Comparison of ENCODE assay signal across 7 mouse cellular contexts in genomic region chr2:30416649-30416965, GRCm38 (mm10). TPM values are rescaled to one million over a fixed set of nuclear protein-coding genes. Genes with fewer than 3 reads are reported as not detected.
DNase-seq lines count a peak whose midpoint lies in the region; ATAC-seq lines count a peak whose summit lies in the region.

No protein-coding gene starts in this region.

- no peak for ATAC-seq in neural tube, embryonic 11.5 days (ENCODE audit: insufficient read depth, low FRiP score, low TSS enrichment)
- ATAC-seq in limb, embryonic 13.5 days (ENCODE audit: low FRiP score, low read depth), result no peak
- no peak for ATAC-seq in stomach, embryonic 15.5 days (ENCODE audit: insufficient read depth, low FRiP score, low read depth)

- H3K4me1 ChIP-seq in neural tube, embryonic 11.5 days (ENCODE audit: control insufficient read depth, insufficient read depth, low read length), result peaks cover 17% of the 10 kb centered on the region
- H3K4me1 ChIP-seq in forebrain, embryonic 10.5 days, result peaks cover 55% of the 10 kb centered on the region
- H3K4me1 ChIP-seq in limb, embryonic 13.5 days, result peaks cover 55% of the 10 kb centered on the region
- peaks cover 23% of the 10 kb centered on the region for H3K4me1 ChIP-seq in stomach, embryonic 15.5 days

- peak overlapping the region; percentile 80 for H3K4me3 ChIP-seq in neural tube, embryonic 11.5 days (ENCODE audit: low read depth, low read length)
- H3K4me3 ChIP-seq in forebrain, embryonic 10.5 days, result peak overlapping the region; percentile 89
- peak overlapping the region; percentile 87 for H3K4me3 ChIP-seq in limb, embryonic 13.5 days
- H3K4me3 ChIP-seq in stomach, embryonic 15.5 days (replicated peaks), result peak overlapping the region; percentile 96

- H3K36me3 ChIP-seq in neural tube, embryonic 11.5 days (ENCODE audit: control insufficient read depth, insufficient read depth, low read length), result no peaks in the 10 kb centered on the region
- peaks cover 13% of the 10 kb centered on the region for H3K36me3 ChIP-seq in forebrain, embryonic 10.5 days (replicated peaks)
- H3K36me3 ChIP-seq in limb, embryonic 13.5 days, result peaks cover 6% of the 10 kb centered on the region
- H3K36me3 ChIP-seq in stomach, embryonic 15.5 days, result no peaks in the 10 kb centered on the region

- peak overlapping the region; percentile 93 for H3K4me2 ChIP-seq in neural tube, embryonic 11.5 days (ENCODE audit: low read depth)
- H3K4me2 ChIP-seq in limb, embryonic 13.5 days (replicated peaks), result peak overlapping the region; percentile 83
- peak overlapping the region; percentile 89 for H3K4me2 ChIP-seq in stomach, embryonic 15.5 days

- H3K9me3 ChIP-seq in neural tube, embryonic 11.5 days (ENCODE audit: control insufficient read depth, low read length), result no peaks in the 10 kb centered on the region
- no peaks in the 10 kb centered on the region for H3K9me3 ChIP-seq in forebrain, embryonic 10.5 days
- H3K9me3 ChIP-seq in limb, embryonic 13.5 days, result no peaks in the 10 kb centered on the region
- H3K9me3 ChIP-seq in stomach, embryonic 15.5 days, result no peaks in the 10 kb centered on the region

- no peak for DNase-seq in neural tube, embryonic 11.5 days (ENCODE audit: low spot score)
- DNase-seq in neural tube, embryonic 10.5 days (ENCODE audit: extremely low spot score, low spot score), result no peak
- DNase-seq in forebrain, embryonic 10.5 days (ENCODE audit: extremely low spot score, low spot score), result no peak
- DNase-seq in left cerebral cortex, postnatal 25 days (ENCODE audit: low spot score in 2 of 2), result no peak
- DNase-seq in left cerebral cortex, adult 18-20 months (ENCODE audit: low spot score in 2 of 2), result no peak

- peak overlapping the region; percentile 94 for H3K9ac ChIP-seq in neural tube, embryonic 11.5 days (ENCODE audit: low read length)
- H3K9ac ChIP-seq in limb, embryonic 13.5 days, result peak overlapping the region; percentile 97
- peak overlapping the region; percentile 76 for H3K9ac ChIP-seq in stomach, embryonic 15.5 days

- intact Hi-C loops in left cerebral cortex, postnatal 25 days (cut with DNase I), result no loop called here

- no peaks in the 10 kb centered on the region for H3K27me3 ChIP-seq in neural tube, embryonic 11.5 days (ENCODE audit: control insufficient read depth, insufficient read depth, low read length)
- H3K27me3 ChIP-seq in forebrain, embryonic 10.5 days (ENCODE audit: poor library complexity, severe bottlenecking), result peaks cover 23% of the 10 kb centered on the region
- H3K27me3 ChIP-seq in limb, embryonic 13.5 days, result no peaks in the 10 kb centered on the region
- H3K27me3 ChIP-seq in stomach, embryonic 15.5 days (replicated peaks), result no peaks in the 10 kb centered on the region

- WGBS in neural tube, embryonic 11.5 days, result 2% methylated on average over 5 of the region's 7 CpGs
- WGBS in forebrain, embryonic 10.5 days, result under 1% methylated on average over 7 of the region's 7 CpGs
- 1% methylated on average over 7 of the region's 7 CpGs for WGBS in limb, embryonic 13.5 days
- WGBS in stomach, embryonic 15.5 days, result 0% methylated on average over 7 of the region's 7 CpGs

- H3K27ac ChIP-seq in neural tube, embryonic 11.5 days (ENCODE audit: low read depth, low read length), result peak overlapping the region; percentile 97
- H3K27ac ChIP-seq in forebrain, embryonic 10.5 days, result peak overlapping the region; percentile 99
- peak overlapping the region; percentile 98 for H3K27ac ChIP-seq in limb, embryonic 13.5 days
- peak overlapping the region; percentile 98 for H3K27ac ChIP-seq in stomach, embryonic 15.5 days

RNA-seq across cellular contexts. Expression of gene Ptpa, which starts 0.8 kb away (rescaled TPM):
- polyA plus RNA-seq in neural tube, embryonic 11.5 days (2014; fragmentation: Nextera tagmentation; extraction: Ambion mirVana), result 63.2 and 64.2 TPM in 2 replicates
- 149 and 165 TPM in 2 replicates for polyA plus RNA-seq in forebrain, embryonic 10.5 days (2016; fragmentation: Nextera tagmentation; extraction: Ambion mirVana)
- polyA plus RNA-seq in limb, embryonic 13.5 days (2015; fragmentation: Nextera tagmentation; extraction: Ambion mirVana), result 144 and 150 TPM in 2 replicates
- 128 and 137 TPM in 2 replicates for polyA plus RNA-seq in stomach, embryonic 15.5 days (2015; fragmentation: Nextera tagmentation; extraction: Ambion mirVana)
- total RNA-seq in left cerebral cortex, postnatal 25 days (2021), result 100 to 1,000 TPM; 172 to 174 TPM
- total RNA-seq in left cerebral cortex, adult 18-20 months (2021), result 100 to 1,000 TPM; 182 to 189 TPM

RNA-seq across cellular contexts. Expression of gene Crat, which starts 1.0 kb away (rescaled TPM):
- 27.4 and 29.1 TPM in 2 replicates for polyA plus RNA-seq in neural tube, embryonic 11.5 days (2014; fragmentation: Nextera tagmentation; extraction: Ambion mirVana)
- polyA plus RNA-seq in forebrain, embryonic 10.5 days (2016; fragmentation: Nextera tagmentation; extraction: Ambion mirVana), result 23.2 and 23.6 TPM in 2 replicates
- 28.0 and 31.1 TPM in 2 replicates for polyA plus RNA-seq in limb, embryonic 13.5 days (2015; fragmentation: Nextera tagmentation; extraction: Ambion mirVana)
- polyA plus RNA-seq in stomach, embryonic 15.5 days (2015; fragmentation: Nextera tagmentation; extraction: Ambion mirVana), result 22.2 and 24.2 TPM in 2 replicates
- total RNA-seq in left cerebral cortex, postnatal 25 days (2021), result 10 to 100 TPM; 48.4 to 50.7 TPM
- 10 to 100 TPM; 53.7 to 57.3 TPM for total RNA-seq in left cerebral cortex, adult 18-20 months (2021)

RNA-seq across cellular contexts. Expression of gene Dolpp1, which starts 24.6 kb away (rescaled TPM):
- 48.6 and 51.1 TPM in 2 replicates for polyA plus RNA-seq in neural tube, embryonic 11.5 days (2014; fragmentation: Nextera tagmentation; extraction: Ambion mirVana)
- polyA plus RNA-seq in forebrain, embryonic 10.5 days (2016; fragmentation: Nextera tagmentation; extraction: Ambion mirVana), result 54.8 and 60.1 TPM in 2 replicates
- polyA plus RNA-seq in limb, embryonic 13.5 days (2015; fragmentation: Nextera tagmentation; extraction: Ambion mirVana), result 33.1 and 33.5 TPM in 2 replicates
- polyA plus RNA-seq in stomach, embryonic 15.5 days (2015; fragmentation: Nextera tagmentation; extraction: Ambion mirVana), result 42.5 and 45.5 TPM in 2 replicates
- total RNA-seq in left cerebral cortex, postnatal 25 days (2021), result 10 to 100 TPM; 27.5 to 29.2 TPM
- 10 to 100 TPM; 24.2 to 27.5 TPM for total RNA-seq in left cerebral cortex, adult 18-20 months (2021)

RNA-seq across cellular contexts. Expression of gene Miga2, which starts 52.6 kb away (rescaled TPM):
- 23.2 and 27.5 TPM in 2 replicates for polyA plus RNA-seq in neural tube, embryonic 11.5 days (2014; fragmentation: Nextera tagmentation; extraction: Ambion mirVana)
- polyA plus RNA-seq in forebrain, embryonic 10.5 days (2016; fragmentation: Nextera tagmentation; extraction: Ambion mirVana), result 29.9 and 30.9 TPM in 2 replicates
- polyA plus RNA-seq in limb, embryonic 13.5 days (2015; fragmentation: Nextera tagmentation; extraction: Ambion mirVana), result 24.3 and 26.6 TPM in 2 replicates
- 20.8 and 24.3 TPM in 2 replicates for polyA plus RNA-seq in stomach, embryonic 15.5 days (2015; fragmentation: Nextera tagmentation; extraction: Ambion mirVana)
- 100 to 1,000 TPM; 120 to 124 TPM for total RNA-seq in left cerebral cortex, postnatal 25 days (2021)
- 100 to 1,000 TPM; 108 to 120 TPM for total RNA-seq in left cerebral cortex, adult 18-20 months (2021)

RNA-seq across cellular contexts. Expression of gene Ier5l, which starts 57.4 kb away (rescaled TPM):
- 10.5 and 11.9 TPM in 2 replicates for polyA plus RNA-seq in neural tube, embryonic 11.5 days (2014; fragmentation: Nextera tagmentation; extraction: Ambion mirVana)
- 1.6 and 2.0 TPM in 2 replicates for polyA plus RNA-seq in forebrain, embryonic 10.5 days (2016; fragmentation: Nextera tagmentation; extraction: Ambion mirVana)
- 2.9 and 3.0 TPM in 2 replicates for polyA plus RNA-seq in limb, embryonic 13.5 days (2015; fragmentation: Nextera tagmentation; extraction: Ambion mirVana)
- 3.2 and 3.3 TPM in 2 replicates for polyA plus RNA-seq in stomach, embryonic 15.5 days (2015; fragmentation: Nextera tagmentation; extraction: Ambion mirVana)
- 10 to 100 TPM; 16.0 to 18.4 TPM for total RNA-seq in left cerebral cortex, postnatal 25 days (2021)
- total RNA-seq in left cerebral cortex, adult 18-20 months (2021), result 10 to 100 TPM; 30.3 to 30.4 TPM
